Mouse (Mus musculus) kidney, postnatal 0 days (tissue): ENCODE measurements around the gene Dusp22. TPM values are rescaled to one million over a fixed set of nuclear protein-coding genes. Genes with fewer than 3 reads are reported as not detected.

ENCODE experiments used
- ATAC-seq: fragments of 200-750 bp; cut with Nextera tagmentation; replicated peaks from 2 replicates; pipeline ENCODE4 v1.8.0; 2017; ENCODE audit warnings: low read depth, moderate number of reproducible peaks, moderate TSS enrichment, moderate library complexity; ENCODE audit not compliant: low FRiP score
- DNase-seq: peaks from one replicate; pipeline ENCODE4 v3.0.0-alpha.2; 2016; ENCODE audit warnings: low spot score
- H3K27ac ChIP-seq: fragments of 300-500 bp; sonication (generic); 2 replicates; pipeline ENCODE4 v1.5.1; 2014; ENCODE audit warnings: mild to moderate bottlenecking
- H3K27me3 ChIP-seq: fragments of 300-500 bp; sonication (generic); 2 replicates; pipeline ENCODE4 v1.6.1; 2014; ENCODE audit warnings: low read length, mixed read lengths; ENCODE audit not compliant: insufficient read depth
- H3K36me3 ChIP-seq: fragments of 300-500 bp; sonication (generic); 2 replicates; pipeline ENCODE4 v1.6.1; 2014; ENCODE audit warnings: low read length, mixed read lengths; ENCODE audit not compliant: insufficient read depth
- H3K4me1 ChIP-seq: fragments of 300-500 bp; sonication (generic); replicated peaks from 2 replicates; pipeline ENCODE4 v1.6.1; 2014; ENCODE audit warnings: antibody characterized with exemption, low read length, mixed read lengths; ENCODE audit not compliant: insufficient read depth
- H3K4me2 ChIP-seq: fragments of 300-500 bp; sonication (generic); 2 replicates; pipeline ENCODE4 v1.6.1; 2014; ENCODE audit warnings: mild to moderate bottlenecking, low read length, moderate library complexity, mixed read lengths
- H3K4me3 ChIP-seq: fragments of 300-500 bp; sonication (generic); replicated peaks from 2 replicates; pipeline ENCODE4 v1.5.1; 2014; ENCODE audit warnings: low read depth, low read length
- H3K9ac ChIP-seq: fragments of 300-500 bp; sonication (generic); 2 replicates; pipeline ENCODE4 v1.6.1; 2014; ENCODE audit warnings: low read depth, low read length
- H3K9me3 ChIP-seq: fragments of 300-500 bp; sonication (generic); replicated peaks from 2 replicates; pipeline ENCODE4 v1.6.1; 2016; ENCODE audit warnings: low read length, inconsistent platforms, mixed read lengths
- CTCF ChIP-seq: IDR thresholded peaks from 2 replicates; pipeline ENCODE4 v1.5.1; 2016; ENCODE audit warnings: antibody characterized with exemption, low read depth, mild to moderate bottlenecking, moderate library complexity
- WGBS: fragments of 180-500 bp; shearing (Covaris S2); extraction: QIAGEN DNeasy Blood & Tissue Kit; methylation state at CpG from one replicate; pipeline ENCODE4 v1.1.7; 2014; 5-methylcytosine and 5-hydroxymethylcytosine counted together
- polyA plus RNA-seq: library from polyadenylated mRNA; unstranded; fragments of >200 nt; fragmentation: Nextera tagmentation; extraction: Ambion mirVana; gene quantifications from 2 replicates; pipeline ENCODE4 v1.2.1, GENCODE M21; 2015

Dusp22 gene
- polyA plus RNA-seq, 1 experiment from 2014 or later: 18.0 TPM

DNA sequence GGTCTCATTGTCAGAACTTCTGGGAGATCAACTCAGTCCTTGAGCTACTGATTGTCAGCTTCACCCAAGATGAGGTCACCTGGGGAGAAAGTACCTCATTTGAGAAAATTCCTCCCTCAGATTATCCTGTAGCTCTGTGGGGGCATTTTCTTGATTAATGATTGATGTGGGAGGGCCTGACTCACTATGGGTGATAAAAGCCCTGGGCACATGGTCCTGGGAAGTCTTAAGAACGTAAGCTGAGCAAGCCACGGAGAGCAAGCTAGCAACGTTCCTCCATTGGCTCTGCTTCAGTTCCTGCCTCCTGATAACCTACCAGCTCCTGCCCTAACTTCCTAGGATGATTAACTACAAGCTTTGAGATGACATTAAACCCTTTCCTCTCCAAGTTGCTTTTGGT is 53.8 kb downstream of the Dusp22 start:
- Histone ChIP-seq H3K9me3 (no peaks in the 10 kb centered on the region), H3K4me1 (no peaks in the 10 kb centered on the region), H3K4me3 (no peak overlapping the region), H3K36me3 (no peaks in the 10 kb centered on the region), H3K27me3 (no peaks in the 10 kb centered on the region), H3K9ac (no peak overlapping the region), H3K27ac (no peak overlapping the region), H3K4me2 (no peak overlapping the region)
- ATAC-seq (peak; percentile 59; the same call in 1 of the 2 replicates), DNase-seq (peak; percentile 28)
- TF ChIP-seq CTCF: no peak
- WGBS: 21% methylated on average over 3 of the region's 3 CpGs

DNA sequence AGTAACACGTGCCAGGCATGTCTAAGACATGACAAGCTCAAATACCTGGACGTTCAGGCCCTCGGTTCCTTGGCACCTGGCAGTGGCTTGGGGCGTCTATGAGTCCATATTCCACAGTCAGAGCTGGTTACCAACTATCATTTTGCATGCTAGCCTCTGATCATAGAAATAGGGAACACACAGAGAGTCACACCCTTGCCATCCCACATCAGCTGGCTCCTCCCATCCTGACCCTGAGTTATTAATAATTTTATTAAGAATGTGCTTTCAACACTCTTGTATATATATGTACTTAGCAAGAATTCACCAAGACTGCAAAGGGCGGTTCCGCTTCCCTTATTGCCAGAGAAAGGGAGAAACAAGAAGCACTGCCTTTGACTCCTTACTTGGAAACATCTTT is 54.8 kb downstream of the Dusp22 start:
- no peak overlapping the region for H3K27ac ChIP-seq
- no peak for TF ChIP-seq CTCF
- 75% methylated on average over 6 of the region's 6 CpGs for WGBS

DNA sequence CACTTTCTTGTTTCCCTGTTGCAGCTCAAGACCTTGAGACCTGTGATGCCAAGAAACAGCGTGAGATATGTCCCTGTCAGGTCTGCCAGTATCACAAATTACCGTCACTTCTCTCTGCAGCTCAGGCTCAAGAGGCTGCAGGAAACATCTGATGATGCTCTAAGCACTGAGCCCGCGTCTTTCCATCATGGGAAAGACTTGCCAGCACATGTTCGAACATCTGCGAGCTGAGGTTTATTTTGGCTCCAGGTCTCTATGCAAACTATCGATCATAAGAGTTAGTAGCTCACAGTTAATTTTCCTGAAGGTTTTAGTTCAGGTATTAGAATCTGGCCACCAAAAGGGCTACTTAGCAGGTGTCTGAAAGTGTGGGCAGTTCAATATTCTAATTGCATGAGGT is 55.3 kb downstream of the Dusp22 start:
- Histone ChIP-seq H3K27ac (no peak overlapping the region), H3K4me2 (no peak overlapping the region), H3K4me1 (no peaks in the 10 kb centered on the region), H3K9ac (no peak overlapping the region), H3K4me3 (no peak overlapping the region), H3K9me3 (no peaks in the 10 kb centered on the region), H3K27me3 (no peaks in the 10 kb centered on the region), H3K36me3 (no peaks in the 10 kb centered on the region)
- TF ChIP-seq CTCF: no peak
- 81% methylated on average over 7 of the region's 7 CpGs for WGBS
- no peak for DNase-seq
- ATAC-seq: no peak

More for the DNA sequence above, 54.8 kb downstream of the Dusp22 start:
- ATAC-seq (no peak), DNase-seq (no peak)
- Histone ChIP-seq H3K36me3 (no peaks in the 10 kb centered on the region), H3K4me1 (no peaks in the 10 kb centered on the region), H3K4me2 (no peak overlapping the region), H3K9me3 (no peaks in the 10 kb centered on the region), H3K9ac (no peak overlapping the region), H3K27me3 (no peaks in the 10 kb centered on the region), H3K4me3 (no peak overlapping the region)

DNA sequence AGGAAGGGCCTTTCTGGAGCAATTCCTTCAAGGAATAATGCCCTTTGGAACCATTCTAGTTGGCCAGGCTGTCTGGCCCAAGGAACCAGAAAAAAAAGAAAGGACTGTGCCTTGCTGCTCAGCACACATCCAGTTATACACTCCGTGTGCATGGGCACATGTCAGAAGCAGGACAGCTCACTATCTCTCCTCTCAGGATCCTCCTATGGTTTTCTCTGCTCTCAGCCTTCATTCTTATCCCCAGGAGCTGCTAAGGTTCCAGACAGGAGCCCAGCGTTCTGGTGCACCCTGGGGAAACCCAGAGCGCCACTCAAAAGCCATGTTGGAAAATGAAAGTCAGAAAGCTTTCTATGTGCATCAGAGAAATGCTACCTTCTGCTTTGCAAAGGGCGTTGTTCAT is 55.8 kb downstream of the Dusp22 start:
- ATAC-seq (no peak), DNase-seq (no peak)
- Histone ChIP-seq H3K4me3 (no peak overlapping the region), H3K9ac (no peak overlapping the region), H3K27ac (no peak overlapping the region), H3K27me3 (no peaks in the 10 kb centered on the region), H3K4me1 (no peaks in the 10 kb centered on the region), H3K36me3 (no peaks in the 10 kb centered on the region), H3K9me3 (no peaks in the 10 kb centered on the region), H3K4me2 (no peak overlapping the region)
- 94% methylated on average over 4 of the region's 4 CpGs for WGBS
- TF ChIP-seq CTCF: no peak

DNA sequence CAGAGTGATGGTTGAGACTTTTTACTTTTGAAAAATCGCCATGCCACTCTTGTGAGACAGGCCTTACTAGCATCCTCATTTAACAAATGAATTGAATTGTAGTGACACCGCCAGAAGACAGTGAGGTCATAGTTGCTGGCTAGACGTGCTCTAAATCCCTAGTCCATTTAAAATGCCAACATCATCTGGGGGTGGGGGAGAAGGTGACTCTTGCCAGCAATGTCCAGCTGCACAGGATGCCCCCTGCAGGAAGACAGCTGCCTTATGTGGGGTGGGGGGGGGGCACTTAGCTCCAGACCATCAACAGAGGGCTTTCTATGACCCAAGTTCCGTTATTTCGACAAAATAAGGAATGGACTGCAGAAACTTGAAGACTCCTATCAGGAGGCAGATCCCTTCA is 56.8 kb downstream of the Dusp22 start:
- Histone ChIP-seq H3K4me1 (no peaks in the 10 kb centered on the region), H3K9ac (no peak overlapping the region), H3K27me3 (no peaks in the 10 kb centered on the region), H3K9me3 (no peaks in the 10 kb centered on the region), H3K4me3 (no peak overlapping the region), H3K4me2 (no peak overlapping the region), H3K36me3 (no peaks in the 10 kb centered on the region), H3K27ac (no peak overlapping the region)
- no peak for TF ChIP-seq CTCF
- DNase-seq (no peak), ATAC-seq (no peak)
- 76% methylated on average over 5 of the region's 5 CpGs for WGBS

DNA sequence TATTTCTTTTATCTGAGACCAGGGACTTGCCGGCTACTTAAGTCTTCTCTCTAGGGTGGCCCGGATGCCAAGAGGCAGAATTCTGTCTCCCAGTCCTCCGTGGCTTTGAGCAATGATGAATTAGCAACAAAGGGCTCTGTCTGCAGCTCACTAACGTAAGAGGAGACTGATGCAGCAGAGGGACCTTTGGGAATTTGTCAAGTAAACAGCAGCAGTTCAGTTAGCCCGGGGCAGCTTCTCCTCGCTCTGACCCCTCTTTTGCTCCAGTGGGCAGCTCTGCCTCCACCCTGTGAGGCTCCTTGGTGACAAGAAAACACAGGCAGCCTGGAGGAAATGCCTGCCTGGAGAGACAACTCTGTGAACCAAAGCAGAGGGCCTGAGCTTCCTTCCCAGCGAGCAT is 62.8 kb downstream of the Dusp22 start:
- Histone ChIP-seq H3K4me3 (no peak overlapping the region), H3K27me3 (no peaks in the 10 kb centered on the region), H3K4me2 (no peak overlapping the region), H3K9ac (no peak overlapping the region), H3K9me3 (no peaks in the 10 kb centered on the region), H3K27ac (no peak overlapping the region), H3K36me3 (no peaks in the 10 kb centered on the region), H3K4me1 (no peaks in the 10 kb centered on the region)
- DNase-seq: peak; percentile 58
- no peak for TF ChIP-seq CTCF
- 14% methylated on average over 7 of the region's 7 CpGs for WGBS
- no peak for ATAC-seq

DNA sequence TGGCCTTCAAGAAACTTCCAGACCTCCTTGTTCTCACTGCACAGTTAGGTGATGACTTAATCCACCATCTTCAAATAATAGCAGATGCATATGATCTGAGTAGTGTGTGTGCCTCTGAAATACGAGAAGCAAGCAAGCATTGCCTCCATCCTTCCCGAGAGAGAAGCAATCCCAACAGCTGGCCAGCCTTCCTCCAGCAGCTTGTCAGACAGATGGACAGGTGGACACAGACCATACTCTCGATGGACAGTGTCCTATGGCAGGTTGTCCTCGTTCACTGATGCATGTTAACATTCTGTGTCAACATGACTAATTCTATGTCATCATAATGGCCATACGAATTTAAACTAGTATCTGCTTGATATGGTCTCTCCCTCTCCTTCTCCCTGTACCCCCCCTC is 63.5 kb downstream of the Dusp22 start:
- H3K9ac ChIP-seq: no peak overlapping the region
- 48% methylated on average over 5 of the region's 5 CpGs for WGBS
- no peak overlapping the region for H3K4me2 ChIP-seq
- no peaks in the 10 kb centered on the region for H3K27me3 ChIP-seq
- H3K9me3 ChIP-seq: no peaks in the 10 kb centered on the region
- H3K36me3 ChIP-seq: no peaks in the 10 kb centered on the region
- no peak for DNase-seq
- no peak for TF ChIP-seq CTCF
- no peak overlapping the region for H3K27ac ChIP-seq
- no peak overlapping the region for H3K4me3 ChIP-seq
- no peaks in the 10 kb centered on the region for H3K4me1 ChIP-seq
- ATAC-seq: no peak
